Mouse (Mus musculus) ovary, adult 18-20 months (tissue): ENCODE measurements around the gene Stxbp4.
A peak's percentile ranks its signal among the peaks of the same experiment; 100 is the strongest.

Source experiments
- DNase-seq: peaks from one replicate; pipeline ENCODE4 v3.0.0; 2022; ENCODE audit warnings: low spot score, mixed read lengths

Stxbp4 gene

DNA sequence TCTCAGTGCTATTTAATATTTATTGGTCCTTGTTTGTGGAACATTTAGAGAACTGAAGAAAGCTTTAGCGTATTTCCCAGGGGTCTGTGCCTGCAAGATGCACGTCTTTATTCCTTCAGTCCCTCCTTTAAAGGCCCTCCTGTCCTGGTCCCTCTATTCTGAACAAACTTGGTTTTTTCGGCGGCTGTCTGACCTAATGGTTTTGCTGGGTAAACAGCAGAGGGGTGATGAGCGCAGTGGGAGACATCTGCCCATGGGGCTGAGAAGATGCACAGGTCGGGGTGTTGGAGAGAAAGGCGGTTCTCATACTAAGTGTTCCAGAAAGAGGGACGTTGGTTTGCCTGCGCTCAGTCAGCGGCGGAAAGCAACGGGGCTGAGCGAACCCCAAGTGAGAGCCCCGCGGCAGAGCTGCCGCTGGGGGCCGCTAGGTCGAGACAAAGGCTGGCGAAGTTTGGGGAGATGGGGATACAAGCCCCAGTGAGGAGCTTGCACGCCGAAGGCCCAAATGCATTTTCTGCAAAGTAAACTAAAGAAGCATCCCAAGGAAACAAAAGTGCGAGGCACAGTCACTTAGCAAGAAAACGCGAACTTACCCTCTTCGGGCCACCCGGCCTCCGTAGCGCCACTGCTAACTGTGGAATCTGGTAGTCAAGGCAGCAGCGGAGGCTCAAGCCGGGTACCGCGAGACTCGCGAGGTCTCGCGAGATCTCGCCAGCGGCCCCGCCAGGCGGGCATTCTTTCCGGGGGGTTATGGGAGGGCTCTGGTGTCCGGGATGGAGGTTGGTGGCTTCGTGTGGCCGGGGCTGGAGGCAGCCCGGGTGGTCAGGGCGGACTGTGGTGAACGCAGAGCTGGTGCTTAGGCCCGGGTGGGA, at the start of gene Stxbp4, which contains the start of gene Cox11:
Gene Stxbp4 (minus strand): TSS at position 645 of the 872 bp plus-strand sequence.
Gene Cox11 (plus strand): TSS at position 734 of the 872 bp plus-strand sequence.
- DNase-seq = peak; percentile 89

GRCm38 (mm10) chr11:90687040-90687439, 49.2 kb upstream of the Stxbp4 start:
- no peak for DNase-seq

DNA sequence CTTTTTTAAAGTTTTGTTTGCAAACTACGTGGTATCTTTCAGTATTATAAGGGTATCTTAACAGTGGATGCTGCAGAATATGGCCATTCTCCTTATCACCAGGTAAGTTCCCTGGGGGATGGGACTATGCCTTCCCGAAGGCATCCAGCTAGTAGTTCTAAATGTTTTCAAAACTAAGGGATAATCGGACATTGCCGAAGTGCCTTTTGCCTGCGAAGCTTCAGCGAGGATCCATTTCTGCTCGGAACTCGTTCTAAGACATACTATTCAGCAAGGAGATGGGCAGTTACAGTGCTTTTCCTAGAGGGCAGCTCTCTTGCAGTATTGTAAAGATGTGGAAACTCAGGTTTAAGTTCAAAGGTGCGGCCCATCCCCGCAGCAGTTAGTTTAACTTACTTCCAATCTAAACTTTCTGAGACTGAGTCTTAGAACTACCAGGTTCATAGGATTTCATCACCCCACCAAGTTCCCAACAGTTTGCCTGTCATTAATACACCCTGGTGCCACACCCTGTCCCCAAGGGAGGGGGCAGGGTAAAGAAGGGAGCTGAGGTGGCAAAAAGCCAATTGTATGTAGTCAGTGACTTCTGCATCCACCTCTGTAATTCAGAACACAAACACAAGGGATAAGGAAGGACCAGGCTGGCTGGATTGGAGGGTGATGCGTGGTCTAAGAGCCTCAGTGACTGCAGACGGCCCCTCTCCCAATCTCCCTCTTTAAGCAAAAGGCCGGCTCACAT, 48.6 kb upstream of the Stxbp4 start:
- no peak for DNase-seq

DNA sequence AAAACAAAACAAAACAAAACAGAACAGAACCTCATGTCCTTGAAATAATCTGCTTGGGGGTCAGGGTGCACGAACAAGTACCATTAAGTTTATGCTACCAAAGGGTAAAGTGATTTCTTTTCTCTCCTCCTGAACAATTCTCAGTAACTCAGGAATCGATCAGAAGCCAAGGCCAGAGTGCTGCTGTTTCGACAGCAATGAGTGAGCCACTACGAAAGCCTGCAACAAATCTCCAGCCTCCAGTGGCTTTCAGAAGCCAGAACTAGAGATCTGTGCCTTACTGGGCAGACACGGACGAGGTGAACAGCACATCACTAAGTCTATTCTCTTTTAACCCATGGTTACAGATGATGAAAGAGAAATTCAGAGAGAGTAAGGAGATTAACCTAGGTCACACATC, 47.3 kb upstream of the Stxbp4 start:
- no peak for DNase-seq

- no peak for DNase-seq
Measured at GRCm38 (mm10) chr11:90684765-90685164, 46.9 kb upstream of the Stxbp4 start.

DNA sequence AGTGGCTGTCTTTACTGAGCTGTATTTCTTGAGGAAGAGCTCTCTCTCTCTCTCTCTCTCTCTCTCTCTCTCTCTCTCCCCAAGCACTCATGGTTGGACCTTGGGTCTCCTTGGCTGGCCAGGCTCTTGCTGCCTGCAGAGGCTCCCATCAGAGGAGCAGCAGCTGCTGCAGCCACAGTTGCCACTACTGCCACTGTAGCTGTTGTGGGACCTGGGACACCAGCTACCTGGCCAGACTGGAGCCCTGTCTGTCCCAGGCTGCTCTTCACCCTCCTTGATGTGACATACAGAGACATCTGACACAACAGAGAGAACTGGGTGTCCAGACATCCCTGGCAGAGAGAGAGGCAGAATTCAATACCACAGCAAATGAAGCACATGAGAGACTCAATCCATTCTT, 43.3 kb upstream of the Stxbp4 start:
- no peak for DNase-seq

DNA sequence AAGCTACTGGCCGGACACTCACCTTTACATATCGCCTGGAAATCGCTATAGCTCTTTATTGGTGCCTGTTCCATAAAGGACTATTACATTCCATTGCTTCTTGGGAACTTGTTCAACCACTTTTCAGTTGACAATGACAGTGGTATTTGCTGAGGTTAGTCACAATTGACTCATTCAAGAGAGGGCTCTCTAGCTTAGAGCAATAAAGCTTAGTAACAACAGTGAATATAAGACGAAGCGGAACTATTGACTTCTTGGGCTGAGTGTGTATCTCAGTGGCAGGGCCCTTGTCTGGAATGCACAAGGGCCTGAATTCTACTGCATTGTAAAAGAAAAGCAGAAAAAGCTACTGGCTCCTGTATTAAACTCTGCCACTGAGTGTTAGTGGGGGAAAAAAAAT, 40.7 kb upstream of the Stxbp4 start:
- no peak for DNase-seq

GRCm38 (mm10) chr11:90677771-90678288, 39.9 kb upstream of the Stxbp4 start:
- DNase-seq = no peak

- DNase-seq = no peak
Measured at GRCm38 (mm10) chr11:90677027-90677426, 39.1 kb upstream of the Stxbp4 start.

DNA sequence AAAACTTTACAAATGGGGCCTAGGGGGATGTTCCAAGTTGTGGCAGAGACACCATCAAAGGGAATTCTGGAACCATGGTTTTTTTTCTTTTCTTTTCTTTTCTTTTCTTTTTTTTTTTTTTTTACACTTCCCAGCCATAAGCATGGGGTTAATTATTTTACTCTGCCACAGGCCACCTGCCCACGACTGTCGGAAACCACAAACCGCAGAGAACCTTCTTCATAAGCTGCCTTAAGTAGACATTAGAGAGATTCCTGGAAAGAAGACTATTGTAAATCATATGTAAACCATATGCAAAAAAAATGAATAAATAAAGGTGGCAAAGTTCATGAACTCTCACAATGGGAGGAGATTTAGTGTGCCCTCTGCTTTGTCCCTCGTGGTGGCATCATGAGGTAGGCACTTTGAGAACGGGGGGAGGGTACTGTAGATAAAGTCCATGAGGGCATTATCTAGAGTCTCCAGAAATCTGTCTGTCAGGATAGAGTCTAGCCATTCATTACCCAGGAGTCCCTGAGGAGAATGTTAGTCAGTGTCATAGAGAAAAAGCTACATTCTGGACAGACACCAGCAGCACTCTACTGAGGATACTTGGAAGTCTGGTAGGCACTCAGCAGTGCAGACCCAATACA, 37.7 kb upstream of the Stxbp4 start:
- no peak for DNase-seq

- no peak for DNase-seq
Measured at GRCm38 (mm10) chr11:90667325-90667724, 29.4 kb upstream of the Stxbp4 start.

GRCm38 (mm10) chr11:90666916-90667315, 29.0 kb upstream of the Stxbp4 start:
- no peak for DNase-seq

- DNase-seq = no peak
Measured at GRCm38 (mm10) chr11:90666144-90666757, 28.4 kb upstream of the Stxbp4 start.

GRCm38 (mm10) chr11:90665161-90665560, 27.3 kb upstream of the Stxbp4 start:
- DNase-seq = no peak

DNA sequence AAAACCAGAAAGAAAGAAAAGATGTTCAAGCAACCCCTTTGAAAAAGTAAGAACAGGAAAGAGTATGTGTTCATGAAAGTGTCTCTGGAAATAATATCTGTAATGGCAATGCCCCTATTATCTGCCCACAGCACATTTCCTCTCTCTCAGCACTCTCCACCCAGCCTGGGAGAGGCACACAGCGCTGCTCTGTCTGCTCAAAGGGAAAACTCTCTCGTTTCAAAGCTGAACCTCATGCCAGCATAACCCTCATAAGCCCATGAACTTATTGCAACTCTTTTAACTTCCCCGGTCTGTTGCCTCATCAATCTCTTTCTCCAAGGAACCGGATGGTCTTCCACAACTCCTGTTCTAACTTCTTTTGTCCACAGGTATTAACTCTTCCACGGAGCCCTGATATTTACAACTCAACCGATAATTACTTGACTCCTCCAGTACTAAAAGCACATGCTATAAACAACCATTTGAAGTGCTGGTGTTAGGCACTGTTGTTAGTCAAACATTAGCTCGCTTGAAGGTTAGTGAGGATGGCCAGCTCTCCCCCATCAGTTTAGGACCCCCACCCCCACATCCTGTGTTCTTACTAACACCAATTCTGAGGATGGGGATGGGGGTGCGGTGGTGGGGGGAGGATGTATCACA, 26.6 kb upstream of the Stxbp4 start:
- no peak for DNase-seq

GRCm38 (mm10) chr11:90663618-90664297, 25.9 kb upstream of the Stxbp4 start:
- DNase-seq = no peak

- no peak for DNase-seq
Measured at GRCm38 (mm10) chr11:90663052-90663451, 25.2 kb upstream of the Stxbp4 start.

DNA sequence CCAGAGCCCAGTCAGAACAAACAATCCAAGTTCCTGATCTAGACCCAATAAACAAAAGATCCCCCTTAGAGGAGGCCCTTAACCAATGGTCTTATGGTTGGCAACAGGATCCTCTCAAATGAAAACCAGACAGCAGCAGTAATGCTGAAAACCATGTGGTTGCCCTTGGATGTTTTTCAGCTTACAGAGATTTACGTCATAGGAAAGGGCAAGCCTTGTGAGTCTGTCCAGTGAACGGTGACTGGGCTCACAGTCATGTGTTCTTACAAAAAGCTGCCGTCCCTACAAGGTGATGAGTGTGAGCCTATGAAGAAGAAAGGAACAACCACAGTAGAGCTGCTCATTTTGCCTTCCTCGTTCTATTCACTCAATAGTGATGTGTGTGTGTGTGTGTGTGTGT, 22.8 kb upstream of the Stxbp4 start:
- DNase-seq = no peak

- no peak for DNase-seq
Measured at GRCm38 (mm10) chr11:90657527-90657926, 19.6 kb upstream of the Stxbp4 start.

DNA sequence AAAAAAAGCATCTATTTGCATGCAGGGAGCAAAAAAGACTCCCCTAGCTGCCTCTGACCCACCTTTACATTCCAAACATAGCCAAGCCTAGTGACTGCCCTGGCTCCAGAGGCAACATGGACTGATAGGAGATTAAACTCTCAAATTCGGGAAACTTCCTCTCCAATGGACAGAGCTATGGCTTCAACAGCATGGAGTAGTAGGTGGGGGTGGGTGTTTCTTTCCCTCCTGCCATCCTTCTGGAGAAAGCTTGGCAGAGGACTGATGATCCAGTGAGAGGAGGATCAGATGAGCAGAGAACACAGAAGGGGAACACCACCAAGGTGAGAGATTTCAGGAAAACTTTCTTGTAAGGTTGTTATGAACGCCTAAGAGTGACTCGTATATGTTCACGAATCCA, 14.7 kb upstream of the Stxbp4 start:
- DNase-seq = no peak
